Mouse (Mus musculus): ENCODE data around the gene Lcat. TPM values are rescaled to one million over a fixed set of nuclear protein-coding genes. Genes with fewer than 3 reads are reported as not detected.
A peak's percentile ranks its signal among the peaks of the same experiment; 100 is the strongest.

Gene Lcat
- polyA plus RNA-seq, 1 experiment from 2014 or later, result 2.0 TPM

- Histone ChIP-seq H3K27me3 (ENCODE audit: low read depth, poor library complexity, severe bottlenecking) (no peaks in the 10 kb centered on the region), H3K27ac (no peak overlapping the region), H3K9me3 (replicated peaks) (no peaks in the 10 kb centered on the region), H3K36me3 (peaks cover 20% of the 10 kb centered on the region), H3K4me1 (peaks cover 16% of the 10 kb centered on the region), H3K4me3 (no peak overlapping the region)
- DNase-seq (ENCODE audit: low spot score), result no peak
- WGBS, result 83% methylated on average over 9 of the region's 9 CpGs
These were observed 45.2 kb downstream of the Lcat start for GRCm38 (mm10) chr8:105897801-105898480.

- no peaks in the 10 kb centered on the region for H3K9me3 ChIP-seq (replicated peaks)
- H3K4me1 ChIP-seq, result peaks cover 9% of the 10 kb centered on the region
- H3K27ac ChIP-seq, result no peak within 1 kb of the TSS; the same call in 1 of the 2 replicates
- DNase-seq (ENCODE audit: low spot score), result peak; percentile 71
- H3K27me3 ChIP-seq (ENCODE audit: low read depth, poor library complexity, severe bottlenecking), result no peaks in the 10 kb centered on the region
- WGBS, result 6% methylated on average over 11 of the region's 11 CpGs
- H3K4me3 ChIP-seq, result 0 out of 2 replicates have a peak within 1 kb of the TSS, but pooled peaks have one; percentile 28
- H3K36me3 ChIP-seq, result peaks cover 66% of the 10 kb centered on the region
These were observed 49.8 kb downstream of the Lcat start, which contains the start of gene Nrn1l for GRCm38 (mm10) chr8:105893339-105893738. TSS of gene Nrn1l (plus strand) at chr8:105893567.

- DNase-seq (ENCODE audit: low spot score), result no peak
- no peak overlapping the region for H3K4me3 ChIP-seq
- peaks cover 75% of the 10 kb centered on the region for H3K36me3 ChIP-seq
These were observed 50.8 kb downstream of the Lcat start for GRCm38 (mm10) chr8:105892432-105892831.

GRCm38 (mm10) chr8:105890870-105891269 is 52.3 kb downstream of the Lcat start:
- H3K36me3 ChIP-seq, result peaks cover 90% of the 10 kb centered on the region
- no peaks in the 10 kb centered on the region for H3K9me3 ChIP-seq (replicated peaks)
- H3K4me1 ChIP-seq, result peaks cover 9% of the 10 kb centered on the region
- 90% methylated on average over 6 of the region's 6 CpGs for whole genome bisulfite sequencing
- no peak for DNase-seq (ENCODE audit: low spot score)
- H3K27me3 ChIP-seq (ENCODE audit: low read depth, poor library complexity, severe bottlenecking), result no peaks in the 10 kb centered on the region
- H3K27ac ChIP-seq, result no peak overlapping the region
- H3K4me3 ChIP-seq, result no peak overlapping the region

More at GRCm38 (mm10) chr8:105892432-105892831, 50.8 kb downstream of the Lcat start:
- H3K27me3 ChIP-seq (ENCODE audit: low read depth, poor library complexity, severe bottlenecking), result no peaks in the 10 kb centered on the region
- no peaks in the 10 kb centered on the region for H3K9me3 ChIP-seq (replicated peaks)
- peaks cover 9% of the 10 kb centered on the region for H3K4me1 ChIP-seq
- 83% methylated on average over 6 of the region's 6 CpGs for WGBS
- H3K27ac ChIP-seq, result no peak overlapping the region

GRCm38 (mm10) chr8:105889756-105890465 is 53.3 kb downstream of the Lcat start:
- DNase-seq (ENCODE audit: low spot score), result no peak
- H3K9me3 ChIP-seq (replicated peaks), result no peaks in the 10 kb centered on the region
- 95% methylated on average over 12 of the region's 12 CpGs for WGBS
- peaks cover 96% of the 10 kb centered on the region for H3K36me3 ChIP-seq
- no peaks in the 10 kb centered on the region for H3K27me3 ChIP-seq (ENCODE audit: low read depth, poor library complexity, severe bottlenecking)
- H3K4me1 ChIP-seq, result peaks cover 9% of the 10 kb centered on the region
- no peak overlapping the region for H3K27ac ChIP-seq
- H3K4me3 ChIP-seq, result no peak overlapping the region

Small RNA genes within 50 kb of the gene (microRNA-seq; reads per million reads assigned to microRNA genes)
- not detected for gene Mir7074

Other genes with a start within 250 kb of the Lcat start
- 66.1 and 74.3 TPM in 2 replicates for gene Acd, start 242.3 kb downstream of the Lcat start, polyA plus RNA-seq (2016; fragmentation: Nextera tagmentation; extraction: Ambion mirVana)
- 11.8 and 12.2 TPM in 2 replicates for gene Pard6a, start 242.2 kb downstream of the Lcat start, polyA plus RNA-seq (2016; fragmentation: Nextera tagmentation; extraction: Ambion mirVana)
- gene 4933405L10Rik, start 235.7 kb downstream of the Lcat start, polyA plus RNA-seq (2016; fragmentation: Nextera tagmentation; extraction: Ambion mirVana), result not detected in 2 replicates
- 47.0 and 56.0 TPM in 2 replicates for gene Enkd1, start 235.2 kb downstream of the Lcat start, polyA plus RNA-seq (2016; fragmentation: Nextera tagmentation; extraction: Ambion mirVana)
- 25.4 and 29.8 TPM in 2 replicates for gene Gfod2, start 184.7 kb downstream of the Lcat start, polyA plus RNA-seq (2016; fragmentation: Nextera tagmentation; extraction: Ambion mirVana)
- gene Ranbp10, start 116.0 kb downstream of the Lcat start, polyA plus RNA-seq (2016; fragmentation: Nextera tagmentation; extraction: Ambion mirVana), result 11.5 and 14.9 TPM in 2 replicates
- gene Tsnaxip1, start 115.7 kb downstream of the Lcat start, polyA plus RNA-seq (2016; fragmentation: Nextera tagmentation; extraction: Ambion mirVana), result 0.10 and 0.14 TPM in 2 replicates
- 45.6 and 49.0 TPM in 2 replicates for gene Cenpt, start 90.1 kb downstream of the Lcat start, polyA plus RNA-seq (2016; fragmentation: Nextera tagmentation; extraction: Ambion mirVana)
- gene Thap11, start 88.2 kb downstream of the Lcat start, polyA plus RNA-seq (2016; fragmentation: Nextera tagmentation; extraction: Ambion mirVana), result 85.7 and 90.8 TPM in 2 replicates
- gene Nutf2, start 82.8 kb downstream of the Lcat start, polyA plus RNA-seq (2016; fragmentation: Nextera tagmentation; extraction: Ambion mirVana), result 379 and 438 TPM in 2 replicates
- 75.1 and 76.6 TPM in 2 replicates for gene Edc4, start 62.5 kb downstream of the Lcat start, polyA plus RNA-seq (2016; fragmentation: Nextera tagmentation; extraction: Ambion mirVana)
- gene Nrn1l, start 49.8 kb downstream of the Lcat start, polyA plus RNA-seq (2016; fragmentation: Nextera tagmentation; extraction: Ambion mirVana), result 0.41 TPM in 1 of 2 replicates, not detected in the other
- gene Pskh1, start 42.9 kb downstream of the Lcat start, polyA plus RNA-seq (2016; fragmentation: Nextera tagmentation; extraction: Ambion mirVana), result 34.4 and 45.9 TPM in 2 replicates
- gene Ctrl, start 9.5 kb downstream of the Lcat start, polyA plus RNA-seq (2016; fragmentation: Nextera tagmentation; extraction: Ambion mirVana), result 1.6 and 2.0 TPM in 2 replicates
- 28.9 and 40.3 TPM in 2 replicates for gene Psmb10, start 4.9 kb downstream of the Lcat start, polyA plus RNA-seq (2016; fragmentation: Nextera tagmentation; extraction: Ambion mirVana)
- 31.9 and 37.7 TPM in 2 replicates for gene Slc12a4, start 22.7 kb upstream of the Lcat start, polyA plus RNA-seq (2016; fragmentation: Nextera tagmentation; extraction: Ambion mirVana)
- not detected in 2 replicates for gene Dpep3, start 36.0 kb upstream of the Lcat start, polyA plus RNA-seq (2016; fragmentation: Nextera tagmentation; extraction: Ambion mirVana)
- gene Dus2, start 48.0 kb upstream of the Lcat start, polyA plus RNA-seq (2016; fragmentation: Nextera tagmentation; extraction: Ambion mirVana), result 23.3 and 23.7 TPM in 2 replicates
- 0.21 TPM in 1 of 2 replicates, not detected in the other for gene Dpep2nb, start 62.6 kb upstream of the Lcat start, polyA plus RNA-seq (2016; fragmentation: Nextera tagmentation; extraction: Ambion mirVana)
- gene Ddx28, start 68.5 kb upstream of the Lcat start, polyA plus RNA-seq (2016; fragmentation: Nextera tagmentation; extraction: Ambion mirVana), result 22.8 and 23.2 TPM in 2 replicates
- gene Nfatc3, start 115.5 kb upstream of the Lcat start, polyA plus RNA-seq (2016; fragmentation: Nextera tagmentation; extraction: Ambion mirVana), result 7.9 TPM in 2 replicates
- 5.6 and 7.3 TPM in 2 replicates for gene Esrp2, start 193.6 kb upstream of the Lcat start, polyA plus RNA-seq (2016; fragmentation: Nextera tagmentation; extraction: Ambion mirVana)
- 10.8 and 13.4 TPM in 2 replicates for gene Pla2g15, start 207.0 kb upstream of the Lcat start, polyA plus RNA-seq (2016; fragmentation: Nextera tagmentation; extraction: Ambion mirVana)
- 85.3 and 94.5 TPM in 2 replicates for gene Slc7a6, start 225.5 kb upstream of the Lcat start, polyA plus RNA-seq (2016; fragmentation: Nextera tagmentation; extraction: Ambion mirVana)